Mouse (Mus musculus) layer of hippocampus, adult 18-20 months (tissue): ENCODE results near the gene Notch4. TPM values are rescaled to one million over a fixed set of nuclear protein-coding genes. Genes with fewer than 3 reads are reported as not detected.

Experiments
- DNase-seq, 2 experiments: peaks; one replicate each; pipeline ENCODE4 v3.0.0; 2022; ENCODE audit warnings: low spot score in 2 of 2
- total RNA-seq, 2 experiments: library from RNA; stranded (reverse); gene quantifications; 2 replicates each; pipeline ENCODE4 v1.2.3; 2021

Gene Notch4
- total RNA-seq, 2 experiments from 2014 or later = 9.0 TPM

DNA sequence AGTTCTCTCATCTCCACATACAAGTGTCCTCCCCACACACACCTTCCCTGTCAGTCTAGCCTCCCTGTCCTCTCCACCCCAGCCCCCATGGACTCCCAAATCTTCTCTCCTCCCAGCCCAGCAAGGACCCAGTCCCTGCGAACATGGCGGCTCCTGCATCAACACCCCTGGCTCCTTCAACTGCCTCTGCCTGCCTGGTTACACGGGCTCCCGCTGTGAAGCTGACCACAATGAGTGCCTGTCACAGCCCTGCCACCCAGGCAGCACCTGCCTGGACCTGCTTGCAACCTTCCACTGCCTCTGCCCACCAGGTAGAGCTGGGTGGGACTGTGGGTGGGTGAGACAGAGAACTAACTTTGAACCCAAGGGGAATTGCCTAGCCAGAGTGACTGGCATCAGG is 5.9 kb downstream of the Notch4 start:
- DNase-seq = no peak

DNA sequence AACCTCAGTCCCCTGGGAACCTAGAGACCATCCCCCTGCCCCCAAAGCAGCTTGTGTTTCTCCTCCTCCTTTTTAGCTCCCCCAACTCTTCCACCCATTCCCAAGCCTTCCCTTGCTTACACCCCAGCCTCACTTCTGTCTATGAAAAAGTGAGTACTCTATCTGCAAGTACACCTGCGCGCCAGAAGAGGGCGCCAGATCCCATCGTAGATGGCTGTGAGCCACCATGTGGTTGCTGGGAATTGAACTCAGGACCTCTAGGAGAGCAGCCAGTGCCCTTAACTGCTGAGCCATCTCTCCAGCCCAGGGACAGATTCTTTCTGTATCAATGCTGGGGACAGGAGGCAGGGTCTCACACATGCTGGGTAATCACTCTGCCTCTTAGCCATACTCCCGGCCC is 7.8 kb downstream of the Notch4 start:
- DNase-seq = no peak

DNA sequence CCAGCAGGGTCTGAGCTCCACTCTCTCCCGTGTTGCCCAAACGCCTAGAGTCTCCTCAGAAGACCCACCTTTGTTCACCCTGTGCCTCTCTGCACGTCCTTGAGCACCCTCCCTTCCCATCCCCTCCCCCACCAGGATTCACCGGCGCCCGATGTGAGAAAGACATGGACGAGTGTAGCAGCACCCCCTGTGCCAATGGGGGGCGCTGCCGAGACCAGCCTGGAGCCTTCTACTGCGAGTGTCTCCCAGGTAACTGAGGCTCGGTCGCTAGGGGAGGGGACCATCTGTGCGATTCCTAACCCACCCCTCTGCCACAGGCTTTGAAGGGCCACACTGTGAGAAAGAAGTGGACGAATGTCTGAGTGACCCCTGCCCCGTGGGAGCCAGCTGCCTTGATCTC is 8.3 kb downstream of the Notch4 start:
- no peak for DNase-seq

DNA sequence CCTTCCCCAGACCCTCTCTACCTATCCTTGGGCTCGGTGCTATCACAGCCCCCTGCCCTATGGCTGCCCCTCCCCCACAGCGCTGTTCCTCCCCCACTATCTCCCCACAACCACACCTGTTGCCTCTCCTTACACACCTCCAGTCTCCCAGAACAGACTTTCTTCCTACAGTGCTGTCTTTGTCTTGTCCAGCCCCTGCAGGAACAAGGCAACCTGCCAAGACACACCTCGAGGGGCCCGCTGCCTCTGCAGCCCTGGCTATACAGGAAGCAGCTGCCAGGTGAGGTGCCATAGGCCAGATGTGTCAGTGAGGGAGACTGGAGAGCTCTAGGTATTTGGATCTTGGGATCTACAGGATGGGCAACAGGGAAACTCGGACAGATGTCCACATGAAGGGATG is 12.5 kb downstream of the Notch4 start:
- no peak for DNase-seq

- DNase-seq = no peak
Observed at GRCm38 (mm10) chr17:34578070-34578469, 14.0 kb downstream of the Notch4 start.

GRCm38 (mm10) chr17:34582528-34582927 is 18.5 kb downstream of the Notch4 start:
- no peak for DNase-seq

GRCm38 (mm10) chr17:34583397-34583796 is 19.3 kb downstream of the Notch4 start:
- no peak for DNase-seq

GRCm38 (mm10) chr17:34583819-34584218 is 19.8 kb downstream of the Notch4 start:
- no peak for DNase-seq

GRCm38 (mm10) chr17:34585121-34585520 is 21.1 kb downstream of the Notch4 start:
- peak in 1 of 2 experiments; percentile 57 for DNase-seq

- no peak for DNase-seq
Observed at GRCm38 (mm10) chr17:34585877-34586771, 22.1 kb downstream of the Notch4 start.

DNA sequence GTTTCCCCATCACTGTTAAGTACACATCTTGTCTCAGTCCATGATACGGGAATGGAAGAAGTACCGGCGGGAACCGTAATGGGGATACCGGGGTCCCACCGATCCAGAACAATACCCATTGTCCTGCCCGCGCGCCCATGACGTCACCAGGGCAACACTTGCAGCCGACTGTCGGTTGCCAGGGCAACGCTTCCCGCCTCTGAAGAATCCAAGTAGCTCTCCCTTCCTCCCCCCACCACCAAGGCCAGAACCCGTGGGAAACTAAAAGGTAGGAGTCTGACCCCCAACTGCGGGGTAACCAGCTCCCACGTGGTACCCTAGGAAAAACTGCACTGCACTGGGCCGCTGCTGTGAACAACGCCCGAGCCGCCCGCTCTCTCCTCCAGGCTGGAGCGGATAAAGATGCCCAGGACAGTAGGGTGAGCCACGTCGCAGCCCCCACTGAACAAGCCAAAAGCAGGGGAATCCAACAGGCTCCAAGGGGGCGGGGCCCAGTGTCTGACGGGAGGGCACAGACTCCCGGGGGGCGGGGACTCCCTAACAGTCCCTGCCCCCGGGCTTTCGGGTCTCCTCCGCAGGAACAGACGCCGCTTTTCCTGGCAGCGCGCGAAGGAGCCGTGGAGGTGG is 22.8 kb downstream of the Notch4 start:
- peak; percentile 84 to 91 for DNase-seq

GRCm38 (mm10) chr17:34587423-34587811 is 23.3 kb downstream of the Notch4 start:
- peak; percentile 98 for DNase-seq

DNA sequence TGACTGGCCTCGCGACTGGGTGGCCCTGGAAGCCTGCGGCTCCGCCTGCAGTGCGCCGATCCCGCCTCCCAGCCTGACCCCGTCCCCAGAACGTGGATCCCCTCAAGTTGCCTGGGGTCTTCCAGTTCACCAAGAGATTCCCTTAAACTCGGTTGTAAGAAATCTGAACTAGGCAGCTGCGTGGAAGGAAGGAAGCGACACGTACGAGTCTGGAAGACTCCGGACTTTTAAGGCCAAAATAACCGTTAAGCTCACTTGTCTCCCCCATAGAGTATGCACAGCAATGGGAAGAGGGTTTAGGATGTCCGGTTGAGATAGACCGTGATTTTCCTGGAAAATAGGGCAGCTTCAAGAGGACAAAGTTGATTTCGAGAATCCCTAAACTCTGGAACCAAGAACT is 23.7 kb downstream of the Notch4 start:
- no peak for DNase-seq

GRCm38 (mm10) chr17:34588767-34589166 is 24.7 kb downstream of the Notch4 start:
- no peak for DNase-seq

GRCm38 (mm10) chr17:34589206-34589605 is 25.1 kb downstream of the Notch4 start:
- DNase-seq = no peak

DNA sequence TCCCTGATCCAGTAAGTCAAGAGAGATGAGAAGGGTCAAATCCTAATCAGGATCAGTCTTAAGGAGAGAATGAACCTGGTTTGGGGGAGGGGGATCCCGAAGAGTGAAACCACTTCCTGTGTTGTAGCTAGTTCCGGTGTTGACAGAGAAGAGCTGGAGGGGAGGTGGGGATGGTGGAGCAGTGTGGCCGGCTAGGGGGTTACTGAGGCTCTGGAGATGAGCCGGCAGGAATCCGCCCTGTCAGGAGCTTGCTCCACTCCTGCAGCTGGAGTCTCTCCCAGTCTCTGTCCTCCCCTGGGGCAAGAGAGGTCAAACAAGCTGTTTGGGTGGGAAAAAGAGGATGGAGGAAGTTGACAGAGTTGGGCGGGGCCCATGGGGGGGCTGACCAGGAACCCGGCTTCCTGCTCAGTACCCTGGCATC is 25.6 kb downstream of the Notch4 start, which contains the start of gene Gpsm3:
Gpsm3 (plus strand) TSS at position 126 of the 421 bp plus-strand sequence.
- no peak for DNase-seq

DNA sequence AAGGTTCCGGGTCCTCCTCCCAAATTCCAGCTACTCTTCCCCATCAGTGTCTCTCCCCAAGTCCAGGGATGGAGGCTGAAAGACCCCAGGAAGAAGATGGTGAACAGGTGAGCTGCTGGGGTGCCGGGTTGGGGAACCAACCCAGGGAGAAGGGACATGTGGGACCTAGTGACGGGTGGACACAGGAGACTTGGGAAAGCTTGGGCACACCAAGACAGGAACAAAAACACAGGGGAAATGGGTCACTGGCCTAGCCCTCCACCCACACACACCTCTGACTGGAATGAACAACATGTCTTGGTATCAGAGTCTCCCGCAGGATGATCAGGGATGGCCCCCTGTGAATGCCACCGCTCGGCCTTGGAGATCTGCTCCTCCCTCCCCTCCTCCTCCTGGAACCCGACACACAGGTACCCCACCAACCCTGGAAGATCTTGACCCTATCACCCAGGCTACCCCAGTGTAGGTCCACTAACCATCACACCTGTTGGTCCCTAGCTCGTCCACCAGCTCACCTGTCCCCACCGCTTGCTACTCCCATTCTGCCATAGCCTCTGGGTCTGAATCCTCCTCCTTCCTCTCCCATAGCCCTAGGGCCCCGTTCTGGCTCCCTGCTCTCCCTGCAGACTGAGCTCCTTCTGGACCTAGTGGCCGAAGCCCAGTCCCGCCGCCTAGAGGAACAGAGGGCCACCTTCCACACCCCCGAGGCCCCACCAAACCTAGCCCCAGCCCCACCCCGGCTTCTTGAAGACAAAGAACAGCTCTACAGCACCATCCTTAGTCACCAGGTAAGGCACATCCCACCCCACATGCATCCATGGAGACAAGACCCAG is 26.3 kb downstream of the Notch4 start:
- DNase-seq = no peak

- DNase-seq = no peak
Observed at GRCm38 (mm10) chr17:34591029-34591993, 27.2 kb downstream of the Notch4 start, which contains the start of gene Pbx2. TSS of gene Pbx2 (plus strand) at chr17:34591266.

GRCm38 (mm10) chr17:34591994-34592375 is 27.9 kb downstream of the Notch4 start:
- DNase-seq = peak; percentile 72 to 87
